Mouse (Mus musculus): ENCODE measurements around the gene Gm49380.

Gm49380 gene

GRCm38 (mm10) chr9:44017846-44018245, 95.5 kb downstream of the Gm49380 start:
- in situ Hi-C loops (cut with MseI, MboI): no loop called here
